Mouse (Mus musculus) forebrain, embryonic 16.5 days (tissue): ENCODE data around the gene Tenm4. TPM values are rescaled to one million over a fixed set of nuclear protein-coding genes. Genes with fewer than 3 reads are reported as not detected.

Source experiments
- ATAC-seq: fragments of 200-750 bp; cut with Nextera tagmentation; 2 replicates; pipeline ENCODE4 v1.8.0; 2017; ENCODE audit warnings: mild to moderate bottlenecking, moderate library complexity
- H3K27ac ChIP-seq: fragments of 300-500 bp; sonication (generic); 2 replicates; pipeline ENCODE4 v1.5.1; 2014; ENCODE audit warnings: low read length, control low read depth
- H3K27me3 ChIP-seq: fragments of 300-500 bp; sonication (generic); replicated peaks from 2 replicates; pipeline ENCODE4 v1.6.1; 2014; ENCODE audit warnings: low read length; ENCODE audit not compliant: control insufficient read depth, insufficient read depth
- H3K36me3 ChIP-seq: fragments of 300-500 bp; sonication (generic); 2 replicates; pipeline ENCODE4 v1.6.1; 2014; ENCODE audit not compliant: control insufficient read depth, insufficient read depth
- H3K4me1 ChIP-seq: fragments of 300-500 bp; sonication (generic); replicated peaks from 2 replicates; pipeline ENCODE4 v1.6.1; 2014; ENCODE audit warnings: low read length; ENCODE audit not compliant: control insufficient read depth, insufficient read depth
- H3K4me2 ChIP-seq: fragments of 300-500 bp; sonication (generic); 2 replicates; pipeline ENCODE4 v1.6.1; 2014; ENCODE audit warnings: mild to moderate bottlenecking, low read length, control low read depth
- H3K4me3 ChIP-seq: fragments of 300-500 bp; sonication (generic); replicated peaks from 2 replicates; pipeline ENCODE4 v1.5.1; 2014; ENCODE audit warnings: mild to moderate bottlenecking, low read length, control low read depth
- H3K9ac ChIP-seq: fragments of 300-500 bp; sonication (generic); replicated peaks from 2 replicates; pipeline ENCODE4 v1.6.1; 2014; ENCODE audit warnings: low read depth, low read length, control low read depth
- H3K9me3 ChIP-seq: fragments of 300-500 bp; sonication (generic); 2 replicates; pipeline ENCODE4 v1.6.1; 2016; ENCODE audit warnings: low read length; ENCODE audit not compliant: control insufficient read depth
- WGBS: fragments of 180-500 bp; shearing (Covaris S2); extraction: QIAGEN DNeasy Blood & Tissue Kit; methylation state at CpG from one replicate; pipeline ENCODE4 v1.1.7; 2014; 5-methylcytosine and 5-hydroxymethylcytosine counted together
- polyA plus RNA-seq: library from polyadenylated mRNA; unstranded; fragments of >200 nt; fragmentation: Nextera tagmentation; extraction: Ambion mirVana; gene quantifications from 2 replicates; pipeline ENCODE4 v1.2.1, GENCODE M21; 2015

Tenm4 gene
- polyA plus RNA-seq, 1 experiment from 2014 or later: 105 TPM

DNA sequence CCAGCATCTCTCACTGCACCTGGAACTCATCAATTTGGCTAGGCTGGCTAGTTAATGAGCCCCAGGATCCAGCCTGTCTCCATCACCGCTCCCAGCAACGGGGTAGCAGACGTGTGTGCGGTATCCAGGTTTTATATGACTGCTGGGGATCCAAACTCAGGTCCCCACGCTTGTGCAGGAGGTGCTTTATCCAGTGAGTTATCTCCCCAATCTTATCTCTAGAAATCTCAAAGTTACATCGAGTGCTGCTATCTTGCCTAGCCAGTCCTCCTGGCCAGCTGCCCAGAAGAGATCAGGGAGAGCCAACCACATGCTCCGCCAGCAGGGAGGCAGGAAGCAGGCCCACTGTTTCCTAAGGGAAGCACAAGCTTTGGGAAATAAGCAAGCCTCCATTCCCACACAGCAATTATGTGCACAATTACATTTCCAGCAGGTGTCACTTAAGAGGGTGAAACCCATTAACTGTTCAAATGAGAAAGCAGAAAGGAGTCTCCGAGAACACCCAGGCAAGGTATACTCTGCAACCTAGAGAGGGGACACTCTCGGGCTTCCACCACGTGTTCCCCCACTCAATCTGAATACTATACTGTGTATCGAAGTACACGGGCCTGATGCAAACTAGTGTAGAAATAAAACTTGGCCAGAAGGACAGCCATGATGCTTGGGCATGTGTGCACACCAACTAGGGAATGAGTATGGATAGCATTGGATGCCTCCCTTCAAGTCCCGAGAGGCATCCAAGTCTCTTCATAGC is 246.4 kb downstream of the Tenm4 start:
- H3K36me3 ChIP-seq: no peaks in the 10 kb centered on the region
- H3K4me3 ChIP-seq: no peak overlapping the region
- peaks cover 45% of the 10 kb centered on the region for H3K4me1 ChIP-seq
- H3K9ac ChIP-seq: no peak overlapping the region
- no peaks in the 10 kb centered on the region for H3K27me3 ChIP-seq
- 53% methylated on average over 13 of the region's 13 CpGs for WGBS
- H3K4me2 ChIP-seq: no peak overlapping the region
- peak; percentile 76 for ATAC-seq
- H3K9me3 ChIP-seq: no peaks in the 10 kb centered on the region
- H3K27ac ChIP-seq: peak overlapping the region; percentile 72

DNA sequence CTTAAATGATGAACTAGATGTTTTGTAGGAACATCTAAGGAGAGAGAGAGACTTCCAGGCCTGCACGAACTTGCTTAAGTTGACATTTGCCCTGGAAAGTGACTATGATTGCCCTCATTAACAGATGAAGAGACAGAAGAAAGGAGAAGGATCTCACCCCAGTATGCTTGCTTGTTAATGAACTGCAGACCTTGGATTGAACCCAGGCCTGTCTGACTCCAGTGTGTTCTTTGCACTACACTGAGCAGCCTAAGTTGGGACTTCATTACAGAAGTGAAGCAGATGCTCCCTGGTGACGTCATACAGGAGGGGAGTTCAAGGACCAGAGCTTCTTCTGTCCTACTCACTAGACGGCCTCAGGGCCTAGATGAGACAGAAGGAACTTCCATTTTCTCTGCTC is 247.1 kb downstream of the Tenm4 start:
- no peak for ATAC-seq

DNA sequence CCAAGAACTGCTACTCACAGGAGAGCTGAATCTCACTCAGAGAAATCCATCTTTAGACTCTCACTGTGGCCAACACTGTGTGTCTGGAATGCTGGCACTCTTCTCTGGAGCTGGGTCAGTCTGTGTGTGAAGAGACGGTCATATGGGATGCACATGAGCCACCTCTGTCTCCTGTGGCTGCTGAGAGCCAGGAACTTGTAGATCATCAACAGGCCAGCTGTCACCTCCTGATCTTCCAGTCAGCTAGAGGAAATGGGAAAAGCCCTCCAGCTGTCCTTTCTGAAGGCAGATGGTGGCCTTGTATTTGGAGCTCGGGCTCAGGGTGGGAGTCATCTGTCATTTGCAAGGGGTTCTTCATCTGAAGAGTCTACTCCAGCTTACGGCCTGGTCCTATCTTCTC is 249.0 kb downstream of the Tenm4 start:
- Histone ChIP-seq H3K9me3 (no peaks in the 10 kb centered on the region), H3K4me1 (peaks cover 31% of the 10 kb centered on the region), H3K4me3 (no peak overlapping the region), H3K4me2 (no peak overlapping the region), H3K27me3 (no peaks in the 10 kb centered on the region), H3K36me3 (no peaks in the 10 kb centered on the region), H3K27ac (no peak overlapping the region), H3K9ac (no peak overlapping the region)
- no peak for ATAC-seq
- 79% methylated on average over 3 of the region's 3 CpGs for WGBS

More for the DNA sequence above, 247.1 kb downstream of the Tenm4 start:
- Histone ChIP-seq H3K27ac (peak overlapping the region; percentile 72), H3K4me3 (no peak overlapping the region), H3K4me1 (peaks cover 47% of the 10 kb centered on the region), H3K4me2 (no peak overlapping the region), H3K9me3 (no peaks in the 10 kb centered on the region), H3K36me3 (no peaks in the 10 kb centered on the region), H3K9ac (no peak overlapping the region), H3K27me3 (no peaks in the 10 kb centered on the region)
- 65% methylated on average over 3 of the region's 3 CpGs for WGBS

DNA sequence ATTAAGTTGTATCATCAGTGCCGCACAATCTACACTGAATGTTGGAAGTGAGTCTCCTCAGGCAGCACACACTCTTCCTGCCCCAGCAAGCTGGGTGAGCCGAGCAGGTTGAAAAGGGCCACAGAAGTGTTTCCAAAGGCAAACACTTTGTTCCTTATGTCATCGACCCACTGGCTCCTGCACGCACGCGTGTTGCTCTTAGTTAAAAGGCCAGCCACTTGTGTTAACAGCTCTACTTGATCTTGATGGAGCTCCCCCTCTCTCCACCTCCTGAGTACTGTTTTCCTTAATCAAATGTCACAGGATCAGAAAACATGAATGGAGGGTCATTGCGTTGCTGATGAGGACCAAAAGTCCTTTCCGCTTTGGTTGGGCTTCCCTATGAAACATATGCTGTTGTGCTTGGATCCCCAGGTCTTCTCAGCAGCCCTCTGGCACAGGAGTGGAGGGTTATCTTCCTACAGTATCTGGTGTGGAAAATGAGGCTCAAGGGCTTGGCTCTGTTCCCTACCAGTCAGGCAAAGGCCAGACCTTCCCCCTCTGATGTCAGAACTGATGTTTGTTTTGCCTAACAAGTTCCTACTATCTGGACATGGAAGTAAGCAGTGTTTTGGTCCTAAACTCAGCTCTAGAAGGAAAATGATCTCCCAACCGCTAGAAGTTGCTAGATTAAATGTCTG is 250.0 kb downstream of the Tenm4 start:
- Histone ChIP-seq H3K27me3 (no peaks in the 10 kb centered on the region), H3K9ac (no peak overlapping the region), H3K9me3 (no peaks in the 10 kb centered on the region), H3K4me1 (peaks cover 32% of the 10 kb centered on the region), H3K36me3 (no peaks in the 10 kb centered on the region), H3K4me2 (no peak overlapping the region), H3K4me3 (no peak overlapping the region), H3K27ac (no peak overlapping the region)
- no peak for ATAC-seq
- WGBS: 83% methylated on average over 9 of the region's 9 CpGs

DNA sequence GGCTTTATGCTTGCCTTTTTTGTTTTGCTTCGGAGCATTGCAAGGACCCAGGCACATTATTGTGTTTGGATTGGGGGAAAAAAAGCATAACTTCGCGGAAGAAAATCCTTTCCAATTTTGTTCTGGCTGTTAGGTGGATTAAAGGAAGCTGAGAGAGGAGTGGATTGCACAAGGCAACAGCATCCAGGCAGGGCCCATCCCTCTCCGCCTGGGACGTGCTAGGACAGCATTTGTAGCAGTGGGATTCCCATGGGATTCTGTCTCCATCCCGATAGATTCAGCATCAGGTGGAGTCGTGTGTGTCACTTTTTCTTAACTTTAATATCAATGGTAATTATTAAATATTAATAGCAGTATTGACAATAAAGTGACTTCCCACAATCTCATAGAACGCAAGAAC is 255.9 kb downstream of the Tenm4 start:
- Histone ChIP-seq H3K4me3 (no peak overlapping the region), H3K4me1 (peaks cover 21% of the 10 kb centered on the region), H3K36me3 (no peaks in the 10 kb centered on the region), H3K4me2 (no peak overlapping the region), H3K9ac (no peak overlapping the region), H3K9me3 (no peaks in the 10 kb centered on the region), H3K27me3 (no peaks in the 10 kb centered on the region), H3K27ac (no peak overlapping the region)
- 70% methylated on average over 8 of the region's 8 CpGs for WGBS
- ATAC-seq: no peak

DNA sequence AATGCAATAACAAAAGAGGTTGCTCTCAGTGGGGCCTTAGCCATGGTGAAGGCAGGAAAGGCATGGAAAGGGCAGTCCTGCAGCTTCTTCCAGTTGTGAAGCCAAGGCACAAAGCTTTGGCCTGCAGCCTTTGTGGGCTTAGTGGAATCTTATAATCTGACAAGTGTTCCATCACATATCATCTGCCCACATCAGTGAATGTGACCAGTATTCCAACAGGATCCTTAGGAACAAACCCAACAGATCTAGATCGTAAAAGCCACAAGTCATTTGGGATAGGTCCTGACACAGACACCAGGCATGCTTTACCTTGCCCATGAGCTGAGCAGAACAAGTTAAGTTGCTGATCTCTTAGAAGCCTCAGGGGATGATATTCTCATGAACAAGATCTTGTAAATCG is 262.3 kb downstream of the Tenm4 start:
- Histone ChIP-seq H3K4me3 (no peak overlapping the region), H3K27me3 (no peaks in the 10 kb centered on the region), H3K4me1 (peaks cover 21% of the 10 kb centered on the region), H3K9ac (no peak overlapping the region), H3K36me3 (no peaks in the 10 kb centered on the region), H3K9me3 (no peaks in the 10 kb centered on the region), H3K4me2 (no peak overlapping the region), H3K27ac (no peak overlapping the region)
- ATAC-seq: no peak
- 91% methylated on average over 2 of the region's 2 CpGs for WGBS

- 88% methylated on average over 6 of the region's 6 CpGs for WGBS
- Histone ChIP-seq H3K36me3 (no peaks in the 10 kb centered on the region), H3K4me1 (peaks cover 17% of the 10 kb centered on the region), H3K27ac (no peak overlapping the region), H3K27me3 (no peaks in the 10 kb centered on the region), H3K4me2 (no peak overlapping the region), H3K9me3 (no peaks in the 10 kb centered on the region), H3K4me3 (no peak overlapping the region), H3K9ac (no peak overlapping the region)
- no peak for ATAC-seq
Observed at GRCm38 (mm10) chr7:96438392-96438791, 267.3 kb downstream of the Tenm4 start.

DNA sequence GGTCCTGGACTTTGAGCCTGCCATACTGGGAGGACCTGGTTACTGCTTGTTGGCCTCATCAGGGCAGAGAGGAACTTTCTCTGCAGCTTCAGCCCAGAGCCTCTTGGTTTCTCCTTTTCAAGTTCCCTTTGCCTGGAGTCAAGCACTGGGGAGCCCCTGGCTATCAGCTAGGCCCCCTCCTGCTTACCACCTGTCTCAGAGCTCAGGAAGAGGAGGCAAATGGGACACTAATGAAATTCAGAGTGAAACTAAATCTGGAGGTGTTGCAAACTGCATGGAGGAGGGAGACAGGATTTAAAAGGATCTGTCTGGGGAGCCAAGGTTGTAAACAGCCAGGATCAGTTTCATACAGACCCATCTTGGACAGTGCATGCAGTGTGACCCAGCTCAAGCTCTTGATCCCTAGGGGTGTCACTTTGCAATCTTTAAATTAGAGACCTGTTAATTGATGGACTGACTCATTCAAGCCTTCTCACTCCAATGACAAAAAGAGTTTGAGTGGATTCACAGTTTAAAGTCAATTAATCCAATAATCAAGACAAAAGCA is 269.2 kb downstream of the Tenm4 start:
- Histone ChIP-seq H3K4me2 (no peak overlapping the region), H3K9ac (no peak overlapping the region), H3K27me3 (no peaks in the 10 kb centered on the region), H3K36me3 (no peaks in the 10 kb centered on the region), H3K9me3 (no peaks in the 10 kb centered on the region), H3K4me1 (peaks cover 17% of the 10 kb centered on the region), H3K27ac (peak overlapping the region; percentile 3; the same call in 1 of the 2 replicates), H3K4me3 (no peak overlapping the region)
- ATAC-seq: peak; percentile 76

DNA sequence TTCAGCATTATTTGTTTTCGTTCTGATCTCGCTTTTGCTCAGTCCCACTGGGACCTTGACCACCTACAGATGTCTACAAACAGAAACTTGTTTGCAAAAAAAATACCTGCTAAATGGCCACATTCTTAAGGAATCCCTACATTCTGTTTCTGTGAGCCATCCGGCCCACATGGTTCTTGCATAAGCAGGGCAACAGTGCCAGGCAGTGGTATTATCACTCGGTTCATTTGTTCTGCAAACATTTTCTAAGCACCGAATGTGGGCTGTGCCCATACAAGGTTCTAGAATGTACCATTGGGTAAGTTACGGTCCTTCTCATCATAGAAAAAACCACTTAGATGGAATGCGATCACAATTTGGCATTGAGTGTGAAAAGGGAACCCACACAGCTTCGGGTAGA is 274.7 kb downstream of the Tenm4 start:
- no peak for ATAC-seq
- no peak overlapping the region for H3K4me3 ChIP-seq
- no peak overlapping the region for H3K27ac ChIP-seq
- 83% methylated on average over 8 of the region's 8 CpGs for WGBS
- H3K27me3 ChIP-seq: no peaks in the 10 kb centered on the region
- H3K4me1 ChIP-seq: no peaks in the 10 kb centered on the region; the same call in 1 of the 2 replicates
- no peak overlapping the region for H3K4me2 ChIP-seq
- H3K9ac ChIP-seq: no peak overlapping the region
- H3K36me3 ChIP-seq: no peaks in the 10 kb centered on the region
- no peaks in the 10 kb centered on the region for H3K9me3 ChIP-seq
